Mouse (Mus musculus): ENCODE measurements around the gene Tubgcp2. TPM values are rescaled to one million over a fixed set of nuclear protein-coding genes. Genes with fewer than 3 reads are reported as not detected.

Tubgcp2 gene
- polyA plus RNA-seq (2015; fragmentation: Nextera tagmentation; extraction: Ambion mirVana), result 40.5 and 42.3 TPM in 2 replicates

DNA sequence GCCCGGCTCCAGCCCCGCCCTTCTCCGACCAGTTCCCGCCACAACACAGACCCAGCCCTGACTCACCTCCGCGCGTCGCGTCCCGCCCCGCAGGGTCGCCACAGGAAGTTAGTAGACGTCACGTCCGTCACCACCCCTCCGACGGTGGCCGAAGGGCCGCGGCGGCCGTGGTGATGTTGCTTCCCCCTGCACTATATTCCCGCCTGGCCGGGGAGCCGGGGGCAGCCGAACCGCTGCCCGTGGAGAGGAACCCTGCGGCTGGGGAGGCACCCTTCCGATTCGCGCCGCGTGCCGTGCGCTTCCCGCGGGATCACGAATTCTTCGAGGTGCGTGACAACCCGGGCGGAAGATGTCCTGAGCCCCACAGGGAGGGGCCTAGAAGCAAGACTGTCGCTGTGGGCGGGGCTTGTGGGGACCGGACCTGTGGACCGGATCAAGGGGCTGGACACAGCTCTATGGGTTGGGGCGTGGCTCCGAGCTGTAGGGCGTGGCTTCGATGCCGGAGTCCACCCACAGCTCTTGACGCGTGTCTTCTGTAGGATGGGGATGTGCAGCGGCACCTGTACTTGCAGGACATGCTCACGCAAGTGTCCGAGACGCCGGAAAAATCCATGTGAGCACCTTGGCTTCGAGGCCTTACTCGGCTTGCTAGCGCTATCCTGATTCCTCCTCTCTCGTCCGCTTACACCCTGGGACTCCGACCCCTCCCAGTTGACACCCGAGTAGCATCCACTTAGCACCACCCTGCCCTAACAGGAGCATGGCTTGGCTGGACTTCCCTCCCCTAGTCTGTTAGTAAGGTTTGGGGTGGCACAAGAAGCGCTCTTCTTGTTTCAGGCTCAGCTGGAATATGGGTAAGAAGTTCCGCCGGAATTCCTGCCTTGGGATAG lies at the start of gene Tubgcp2, which contains the start of gene Zfp511:
Gene Tubgcp2 (minus strand): TSS at position 389 of the 890 bp plus-strand sequence.
Gene Zfp511 (plus strand): TSS at position 111 of the 890 bp plus-strand sequence.
- peak; percentile 98 for ATAC-seq (ENCODE audit: insufficient read depth, low FRiP score)
- Histone ChIP-seq H3K36me3 (ENCODE audit: control insufficient read depth, insufficient read depth, low read length) (peaks cover 6% of the 10 kb centered on the region; the same call in 1 of the 2 replicates), H3K27me3 (ENCODE audit: control insufficient read depth, insufficient read depth, low read length) (no peaks in the 10 kb centered on the region), H3K4me2 (ENCODE audit: low read depth, low read length) (peak within 1 kb of the TSS; percentile 97), H3K9ac (ENCODE audit: low read length) (peak within 1 kb of the TSS; percentile 93), H3K4me1 (ENCODE audit: control insufficient read depth, insufficient read depth, low read length) (peaks cover 18% of the 10 kb centered on the region), H3K27ac (ENCODE audit: low read length) (peak within 1 kb of the TSS; percentile 87), H3K4me3 (replicated peaks; ENCODE audit: low read length) (peak within 1 kb of the TSS; percentile 88), H3K9me3 (replicated peaks; ENCODE audit: control insufficient read depth, low read length) (no peaks in the 10 kb centered on the region)
- under 1% methylated on average over 69 of the region's 69 CpGs for WGBS

DNA sequence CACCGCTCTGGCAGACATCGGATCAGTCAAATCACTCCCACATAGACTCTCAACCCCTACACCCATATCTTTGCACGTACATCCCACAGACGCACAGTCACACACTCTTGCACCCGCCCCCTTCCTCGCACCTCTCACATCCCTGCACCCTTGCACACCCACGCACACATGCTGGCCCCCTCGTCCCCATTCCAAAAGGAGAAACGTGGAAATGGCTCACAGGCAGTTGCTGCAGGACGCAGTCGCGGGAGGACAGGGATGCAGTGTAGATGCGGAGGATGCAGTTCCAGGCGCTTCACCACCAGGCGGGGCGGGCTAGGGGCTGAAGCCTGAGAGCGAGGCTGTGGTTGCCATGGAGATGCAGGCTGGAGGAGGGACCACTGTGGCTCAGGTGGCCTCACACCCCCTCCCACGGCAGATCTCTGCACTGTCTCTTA lies 45.8 kb upstream of the Tubgcp2 start, which contains the start of gene Caly:
Gene Caly (minus strand): TSS at position 307 of the 437 bp plus-strand sequence.
- 0 out of 2 replicates have a peak, but pooled peaks have one; percentile 20 for ATAC-seq (ENCODE audit: insufficient read depth, low FRiP score)
- Histone ChIP-seq H3K27ac (ENCODE audit: low read length) (no peak within 1 kb of the TSS), H3K9me3 (replicated peaks; ENCODE audit: control insufficient read depth, low read length) (no peaks in the 10 kb centered on the region), H3K4me3 (replicated peaks; ENCODE audit: low read length) (no peak within 1 kb of the TSS), H3K4me2 (ENCODE audit: low read depth, low read length) (no peak within 1 kb of the TSS), H3K4me1 (ENCODE audit: control insufficient read depth, insufficient read depth, low read length) (peaks cover 4% of the 10 kb centered on the region; the same call in 1 of the 2 replicates), H3K27me3 (ENCODE audit: control insufficient read depth, insufficient read depth, low read length) (peaks cover 33% of the 10 kb centered on the region), H3K36me3 (ENCODE audit: control insufficient read depth, insufficient read depth, low read length) (no peaks in the 10 kb centered on the region), H3K9ac (ENCODE audit: low read length) (no peak within 1 kb of the TSS)
- WGBS, result 7% methylated on average over 18 of the region's 18 CpGs

DNA sequence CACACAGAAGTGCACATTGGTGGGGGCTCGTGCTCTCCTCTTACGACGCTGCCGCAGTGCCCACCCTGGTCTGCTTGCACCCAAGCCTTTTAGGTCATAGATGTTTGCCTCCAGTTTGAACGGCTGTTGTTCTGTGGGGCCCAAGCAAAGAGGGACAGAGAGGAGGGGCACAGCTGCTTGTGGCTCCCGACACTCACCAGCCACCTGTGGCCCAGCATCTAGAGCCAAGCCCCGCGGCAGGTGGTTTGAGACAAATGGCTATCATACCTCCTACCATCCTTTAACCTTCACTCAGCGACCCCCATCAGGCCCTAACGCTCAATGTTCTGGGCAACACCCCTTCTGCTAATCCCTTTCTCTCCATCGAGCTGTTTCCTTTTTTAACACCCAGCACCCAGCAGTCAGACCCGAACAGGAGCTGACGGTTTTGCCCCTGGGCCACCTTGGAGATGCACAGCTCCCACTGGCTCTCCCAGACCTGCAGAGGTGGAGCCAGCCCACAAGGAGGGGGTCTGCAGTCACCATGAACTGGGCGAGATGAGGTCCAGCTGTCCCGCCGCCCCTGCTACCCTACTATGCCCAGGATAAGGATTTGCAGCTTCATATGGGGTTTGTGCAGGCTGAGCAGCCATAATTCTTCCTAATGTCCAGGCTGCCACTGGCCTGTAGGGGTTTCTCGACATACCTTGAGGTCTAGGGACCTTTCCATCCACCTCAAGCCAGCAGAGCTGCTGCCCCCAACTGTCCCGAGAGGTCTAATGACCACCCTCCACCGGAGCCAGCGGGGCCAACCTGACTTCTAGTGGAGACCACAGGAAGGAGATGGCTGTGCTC lies 45.2 kb upstream of the Tubgcp2 start:
- Histone ChIP-seq H3K9me3 (replicated peaks; ENCODE audit: control insufficient read depth, low read length) (no peaks in the 10 kb centered on the region), H3K4me1 (ENCODE audit: control insufficient read depth, insufficient read depth, low read length) (peaks cover 4% of the 10 kb centered on the region; the same call in 1 of the 2 replicates), H3K4me2 (ENCODE audit: low read depth, low read length) (no peak overlapping the region), H3K27me3 (ENCODE audit: control insufficient read depth, insufficient read depth, low read length) (peaks cover 33% of the 10 kb centered on the region), H3K9ac (ENCODE audit: low read length) (no peak overlapping the region), H3K36me3 (ENCODE audit: control insufficient read depth, insufficient read depth, low read length) (no peaks in the 10 kb centered on the region), H3K27ac (ENCODE audit: low read length) (no peak overlapping the region), H3K4me3 (replicated peaks; ENCODE audit: low read length) (no peak overlapping the region)
- ATAC-seq (ENCODE audit: insufficient read depth, low FRiP score), result no peak
- WGBS, result 27% methylated on average over 20 of the region's 20 CpGs

DNA sequence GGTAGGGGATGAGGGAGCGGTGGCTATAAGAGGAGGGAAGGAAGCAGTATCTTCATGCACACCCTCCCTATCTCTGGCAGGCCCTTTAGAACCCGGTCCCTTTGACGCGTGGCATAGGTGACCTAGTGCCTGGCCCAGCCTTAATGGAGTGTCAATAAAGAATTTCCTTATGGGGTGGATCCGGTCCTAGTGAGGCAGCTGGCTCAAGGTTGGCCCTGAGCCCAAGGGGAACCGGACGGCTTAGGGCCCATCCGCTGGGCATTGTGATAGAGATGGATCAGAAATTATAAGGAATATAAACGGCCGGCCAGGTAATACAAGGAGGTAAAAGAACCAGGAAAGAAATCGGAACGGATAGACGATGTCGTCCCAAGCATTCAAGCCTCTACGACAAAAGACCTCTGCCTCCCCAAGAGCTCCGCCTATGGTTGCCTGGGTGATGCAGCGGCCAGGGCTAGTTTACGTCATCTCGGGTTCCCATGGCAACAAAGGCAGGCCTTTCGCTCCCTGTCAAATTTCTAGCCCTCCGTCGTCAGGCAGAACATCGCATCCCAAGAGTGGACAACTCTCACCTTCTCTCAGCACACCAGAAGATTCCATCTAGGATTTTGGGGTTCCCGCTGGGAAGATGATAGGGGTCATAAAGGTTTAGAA lies 44.2 kb upstream of the Tubgcp2 start:
- WGBS, result 4% methylated on average over 24 of the region's 24 CpGs

DNA sequence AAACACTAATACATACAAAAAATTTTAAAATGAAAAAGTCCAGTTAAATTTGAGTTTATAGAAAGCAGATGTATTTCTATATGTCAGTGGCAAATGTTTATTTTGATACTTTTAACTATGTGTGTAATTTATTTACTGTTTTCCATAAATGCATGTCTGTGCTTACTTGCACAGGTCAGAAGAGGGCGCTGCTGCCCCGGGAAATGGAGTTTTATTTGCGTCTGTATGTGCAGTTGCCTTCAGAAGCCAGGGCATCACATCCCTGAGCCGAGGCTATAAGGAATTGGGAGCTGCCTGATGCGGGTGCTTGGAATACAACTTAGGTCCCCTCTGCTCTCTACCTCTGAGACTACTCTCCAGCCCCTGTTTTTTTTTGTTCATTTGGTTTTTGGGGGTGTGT lies 42.2 kb upstream of the Tubgcp2 start:
- WGBS, result 7% methylated on average over 5 of the region's 5 CpGs
- H3K27me3 ChIP-seq (ENCODE audit: control insufficient read depth, insufficient read depth, low read length), result peaks cover 33% of the 10 kb centered on the region
- H3K36me3 ChIP-seq (ENCODE audit: control insufficient read depth, insufficient read depth, low read length), result no peaks in the 10 kb centered on the region
- H3K4me1 ChIP-seq (ENCODE audit: control insufficient read depth, insufficient read depth, low read length), result peaks cover 4% of the 10 kb centered on the region; the same call in 1 of the 2 replicates
- no peak overlapping the region for H3K27ac ChIP-seq (ENCODE audit: low read length)
- H3K9ac ChIP-seq (ENCODE audit: low read length), result no peak overlapping the region
- no peak for ATAC-seq (ENCODE audit: insufficient read depth, low FRiP score)
- H3K9me3 ChIP-seq (replicated peaks; ENCODE audit: control insufficient read depth, low read length), result no peaks in the 10 kb centered on the region
- no peak overlapping the region for H3K4me2 ChIP-seq (ENCODE audit: low read depth, low read length)
- H3K4me3 ChIP-seq (replicated peaks; ENCODE audit: low read length), result no peak overlapping the region

More for the DNA sequence above, 44.2 kb upstream of the Tubgcp2 start:
- Histone ChIP-seq H3K4me1 (ENCODE audit: control insufficient read depth, insufficient read depth, low read length) (peaks cover 4% of the 10 kb centered on the region; the same call in 1 of the 2 replicates), H3K4me3 (replicated peaks; ENCODE audit: low read length) (peak overlapping the region; percentile 27), H3K36me3 (ENCODE audit: control insufficient read depth, insufficient read depth, low read length) (no peaks in the 10 kb centered on the region), H3K27ac (ENCODE audit: low read length) (no peak overlapping the region), H3K27me3 (ENCODE audit: control insufficient read depth, insufficient read depth, low read length) (peaks cover 33% of the 10 kb centered on the region), H3K4me2 (ENCODE audit: low read depth, low read length) (peak overlapping the region; percentile 43), H3K9me3 (replicated peaks; ENCODE audit: control insufficient read depth, low read length) (no peaks in the 10 kb centered on the region), H3K9ac (ENCODE audit: low read length) (peak overlapping the region; percentile 49; the same call in 1 of the 2 replicates)
- ATAC-seq (ENCODE audit: insufficient read depth, low FRiP score), result peak; percentile 47

DNA sequence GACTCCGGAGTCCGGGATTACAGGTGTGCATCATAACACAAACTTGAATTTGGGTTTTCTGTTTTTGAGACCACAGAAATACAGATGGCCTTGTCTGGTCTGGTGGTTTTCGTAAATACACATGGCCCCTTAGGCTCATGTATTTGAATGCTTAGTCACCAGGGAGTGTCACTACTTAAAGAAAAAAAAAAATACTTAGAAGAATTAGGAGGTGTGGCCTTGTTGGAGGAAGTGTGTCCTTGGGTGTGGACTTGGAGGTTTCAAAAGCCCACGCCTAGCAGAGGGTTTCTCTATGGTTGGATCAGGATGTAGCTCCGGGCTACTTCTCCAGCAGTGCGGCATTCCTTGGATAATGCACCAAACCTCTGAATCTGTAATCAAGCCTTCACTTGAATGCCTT lies 41.2 kb upstream of the Tubgcp2 start:
- Histone ChIP-seq H3K9ac (ENCODE audit: low read length) (no peak overlapping the region), H3K4me2 (ENCODE audit: low read depth, low read length) (no peak overlapping the region), H3K4me1 (ENCODE audit: control insufficient read depth, insufficient read depth, low read length) (peaks cover 4% of the 10 kb centered on the region; the same call in 1 of the 2 replicates), H3K9me3 (replicated peaks; ENCODE audit: control insufficient read depth, low read length) (no peaks in the 10 kb centered on the region), H3K4me3 (replicated peaks; ENCODE audit: low read length) (no peak overlapping the region), H3K36me3 (ENCODE audit: control insufficient read depth, insufficient read depth, low read length) (no peaks in the 10 kb centered on the region), H3K27ac (ENCODE audit: low read length) (no peak overlapping the region), H3K27me3 (ENCODE audit: control insufficient read depth, insufficient read depth, low read length) (peaks cover 33% of the 10 kb centered on the region)
- no peak for ATAC-seq (ENCODE audit: insufficient read depth, low FRiP score)
- WGBS, result 64% methylated on average over 6 of the region's 6 CpGs

DNA sequence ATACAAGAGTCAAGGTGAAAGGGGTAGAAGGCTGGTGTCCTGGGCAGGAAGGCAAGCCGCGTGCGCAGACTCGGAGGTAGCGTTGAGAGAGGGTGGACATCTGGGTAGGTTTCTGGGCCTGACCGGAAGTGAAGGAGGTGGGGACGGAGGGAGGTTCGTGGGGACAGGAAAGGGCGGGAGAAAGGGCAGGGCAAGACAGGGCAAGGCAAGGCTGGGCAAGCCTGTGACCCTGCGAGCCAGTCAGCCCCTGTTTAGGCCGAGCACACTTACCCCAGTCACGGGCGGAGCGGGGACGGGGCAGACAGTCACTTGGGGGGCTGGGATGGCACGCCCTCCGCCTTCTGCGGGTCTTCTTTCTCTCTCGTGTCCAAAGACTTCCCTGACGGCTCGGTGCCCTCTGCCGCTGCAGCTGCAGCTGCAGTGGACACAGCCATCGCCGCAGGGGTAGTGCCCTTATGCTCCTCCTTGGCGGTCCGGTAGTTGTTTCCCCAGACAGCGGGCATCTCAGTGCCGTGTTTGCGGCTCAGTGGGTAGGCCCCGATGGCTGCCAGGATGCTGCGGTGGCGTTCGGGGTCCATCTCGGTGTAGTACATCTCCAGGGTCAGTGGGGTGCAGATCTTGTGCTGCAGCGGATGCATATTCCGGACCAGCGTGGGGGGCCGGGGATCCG lies 33.7 kb upstream of the Tubgcp2 start:
- ATAC-seq (ENCODE audit: insufficient read depth, low FRiP score), result peak; percentile 44; the same call in 1 of the 2 replicates
- no peaks in the 10 kb centered on the region for H3K36me3 ChIP-seq (ENCODE audit: control insufficient read depth, insufficient read depth, low read length)
- peak overlapping the region; percentile 34 for H3K4me3 ChIP-seq (replicated peaks; ENCODE audit: low read length)
- no peaks in the 10 kb centered on the region for H3K9me3 ChIP-seq (replicated peaks; ENCODE audit: control insufficient read depth, low read length)
- no peaks in the 10 kb centered on the region for H3K4me1 ChIP-seq (ENCODE audit: control insufficient read depth, insufficient read depth, low read length)
- peak overlapping the region; percentile 55 for H3K4me2 ChIP-seq (ENCODE audit: low read depth, low read length)
- WGBS, result 28% methylated on average over 39 of the region's 39 CpGs
- no peak overlapping the region for H3K27ac ChIP-seq (ENCODE audit: low read length)
- H3K27me3 ChIP-seq (ENCODE audit: control insufficient read depth, insufficient read depth, low read length), result peaks cover 6% of the 10 kb centered on the region; the same call in 1 of the 2 replicates
- peak overlapping the region; percentile 67 for H3K9ac ChIP-seq (ENCODE audit: low read length)

DNA sequence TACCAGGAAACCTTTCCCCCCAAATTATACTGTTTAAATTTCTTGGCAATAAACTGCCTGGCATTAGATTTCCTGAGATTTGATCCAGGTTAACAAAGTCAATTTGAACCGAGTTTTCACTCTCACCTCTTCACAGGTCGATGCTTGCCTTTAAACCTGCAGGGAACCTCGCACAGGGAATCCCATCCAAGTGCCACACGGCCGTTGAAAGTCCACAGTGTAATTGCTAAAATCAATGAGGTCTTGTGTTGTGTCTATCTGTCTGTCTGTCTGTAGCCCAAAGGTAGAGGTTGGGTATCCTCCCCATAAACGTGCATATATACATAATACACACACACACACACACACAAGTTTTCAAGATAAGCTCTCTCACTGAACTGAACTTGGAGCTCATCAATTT lies 30.9 kb upstream of the Tubgcp2 start:
- no peak overlapping the region for H3K4me3 ChIP-seq (replicated peaks; ENCODE audit: low read length)
- H3K4me1 ChIP-seq (ENCODE audit: control insufficient read depth, insufficient read depth, low read length), result no peaks in the 10 kb centered on the region
- no peak overlapping the region for H3K9ac ChIP-seq (ENCODE audit: low read length)
- ATAC-seq (ENCODE audit: insufficient read depth, low FRiP score), result no peak
- H3K9me3 ChIP-seq (replicated peaks; ENCODE audit: control insufficient read depth, low read length), result no peaks in the 10 kb centered on the region
- H3K36me3 ChIP-seq (ENCODE audit: control insufficient read depth, insufficient read depth, low read length), result no peaks in the 10 kb centered on the region
- 50% methylated on average over 6 of the region's 6 CpGs for WGBS
- no peak overlapping the region for H3K27ac ChIP-seq (ENCODE audit: low read length)
- no peak overlapping the region for H3K4me2 ChIP-seq (ENCODE audit: low read depth, low read length)
- H3K27me3 ChIP-seq (ENCODE audit: control insufficient read depth, insufficient read depth, low read length), result peaks cover 14% of the 10 kb centered on the region

All from stomach, embryonic 16.5 days (tissue).